Comparison of ENCODE assay signal across 24 mouse cellular contexts in genomic region chr8:126969546-126969945, GRCm38 (mm10). TPM values are rescaled to one million over a fixed set of nuclear protein-coding genes. Genes with fewer than 3 reads are reported as not detected.
A peak's percentile ranks its signal among the peaks of the same experiment; 100 is the strongest.
DNase-seq lines count a peak whose midpoint lies in the region; ATAC-seq and TF ChIP-seq lines count a peak whose summit lies in the region.
"Had no signal": no experiment of that assay in that cellular context is flagged by ENCODE, and none has a peak within 500 bp of the region (broad histone marks: within the 10 kb centered on the region; RNA-seq: fewer than 3 reads in every experiment).

No protein-coding gene starts in this region.

- peak; percentile 64 for DNase-seq in kidney, adult 9 months
- no peak for DNase-seq in kidney, postnatal 14 days
- no peak for DNase-seq in G1E (ENCODE audit: low spot score)
- no peak for DNase-seq in T-cell, adult 2 months (ENCODE audit: low spot score)
- no peak for DNase-seq in ovary, postnatal 10 days (ENCODE audit: low spot score)
- no peak for DNase-seq in cerebellum, postnatal 10 days
- DNase-seq: adrenal gland, postnatal 10 days; cerebellum, adult 8-10 months; cerebellum, postnatal 36 days; gastrocnemius, postnatal 25 days; heart, adult 11 months; heart, postnatal 36 days; kidney, adult 8-10 months; lung, adult 18-20 months; right cerebral cortex, postnatal 25 days; thymus, postnatal 14 days had no signal

- no peak for ATAC-seq in G1E (ENCODE audit: extremely low read depth, insufficient number of reproducible peaks, low FRiP score, poor library complexity, severe bottlenecking)
- no peak for ATAC-seq in liver, embryonic 15.5 days (ENCODE audit: insufficient read depth)
- ATAC-seq: forebrain, embryonic 15.5 days; hindbrain, postnatal 0 days; intestine, embryonic 15.5 days; lung, postnatal 0 days had no signal

- no peaks in the 10 kb centered on the region for H3K9me3 ChIP-seq in G1E (replicated peaks)
- no peaks in the 10 kb centered on the region for H3K9me3 ChIP-seq in liver, embryonic 15.5 days (replicated peaks)
- H3K9me3 ChIP-seq: forebrain, embryonic 15.5 days; heart, embryonic 10.5 days; hindbrain, embryonic 12.5 days; intestine, embryonic 15.5 days; neural tube, embryonic 13.5 days had no signal

- H3K36me3 ChIP-seq in G1E (replicated peaks) = peaks cover 48% of the 10 kb centered on the region
- H3K36me3 ChIP-seq in liver, embryonic 15.5 days (replicated peaks) = peaks cover 44% of the 10 kb centered on the region

- H3K4me1 ChIP-seq in G1E (ENCODE audit: insufficient read depth, low read depth, low read length) = peaks cover 72% of the 10 kb centered on the region
- H3K4me1 ChIP-seq in liver, embryonic 15.5 days (replicated peaks) = peaks cover 52% of the 10 kb centered on the region

- H3K27me3 ChIP-seq in G1E (ENCODE audit: insufficient read depth, low read length) = no peaks in the 10 kb centered on the region
- H3K27me3 ChIP-seq in liver, embryonic 15.5 days = no peaks in the 10 kb centered on the region
- H3K27me3 ChIP-seq: forebrain, embryonic 15.5 days; hindbrain, embryonic 12.5 days; intestine, embryonic 15.5 days; neural tube, embryonic 13.5 days had no signal

- no peak for TF ChIP-seq CTCF in G1E (IDR thresholded peaks at IDR 0.05; ENCODE audit: low read depth, low read length)

- no peak overlapping the region for H3K27ac ChIP-seq in liver, embryonic 15.5 days (replicated peaks)
- H3K27ac ChIP-seq: forebrain, embryonic 15.5 days; heart, embryonic 10.5 days; hindbrain, embryonic 12.5 days; hindbrain, postnatal 0 days; intestine, embryonic 15.5 days; neural tube, embryonic 13.5 days had no signal

- no peak overlapping the region for H3K9ac ChIP-seq in liver, embryonic 15.5 days

- peak overlapping the region; percentile 84 for H3K4me2 ChIP-seq in liver, embryonic 15.5 days

- 66% methylated on average over 1 of the region's 1 CpGs for WGBS in liver, embryonic 15.5 days (ENCODE audit: insufficient replicate concordance)

- H3K4me3 ChIP-seq in G1E (ENCODE audit: low read depth, low read length) = peak overlapping the region; percentile 99; the same call in 1 of the 2 replicates
- H3K4me3 ChIP-seq in liver, embryonic 15.5 days (replicated peaks) = peak overlapping the region; percentile 96; the same call in 1 of the 2 replicates

RNA-seq across cellular contexts. Expression of gene Rbm34, which starts 1.3 kb away (rescaled TPM):
- 18.6 and 19.3 TPM in 2 replicates for total RNA-seq in G1E (2014; fragmentation: Nextera tagmentation)
- total RNA-seq in G1E (2017) = 27.4 and 38.5 TPM in 2 replicates
- 12.0 and 12.2 TPM in 2 replicates for polyA plus RNA-seq in G1E (2012)
- 9.4 and 10.7 TPM in 2 replicates for polyA plus RNA-seq in liver, embryonic 15.5 days (2015; fragmentation: Nextera tagmentation; extraction: Ambion mirVana)

RNA-seq across cellular contexts. Expression of gene Tomm20, which starts 23.9 kb away (rescaled TPM):
- total RNA-seq in G1E (2014; fragmentation: Nextera tagmentation) (133 and 158 TPM in 2 replicates), G1E (2017) (432 and 545 TPM in 2 replicates)
- polyA plus RNA-seq in G1E (2012) = 1,504 and 2,083 TPM in 2 replicates
- 106 and 116 TPM in 2 replicates for polyA plus RNA-seq in liver, embryonic 15.5 days (2015; fragmentation: Nextera tagmentation; extraction: Ambion mirVana)

Comparison
In these comparisons a context has a peak if more than half of its experiments do, and no peak if none do; other contexts are left out.
1. RNA of gene Tomm20, which starts 23.9 kb away (polyA plus RNA-seq): 1,504 to 2,083 TPM in G1E; 106 to 116 TPM in liver, embryonic 15.5 days; every median in the first group is over 10 times any median in the second.